Mouse (Mus musculus) midbrain, postnatal 0 days (tissue): ENCODE results near the gene Zfp263. TPM values are rescaled to one million over a fixed set of nuclear protein-coding genes. Genes with fewer than 3 reads are reported as not detected.
A peak's percentile ranks its signal among the peaks of the same experiment; 100 is the strongest.

Source experiments
- ATAC-seq: fragments of 200-750 bp; cut with Nextera tagmentation; 2 replicates; pipeline ENCODE4 v1.8.0; 2017; ENCODE audit warnings: moderate number of reproducible peaks, mild to moderate bottlenecking, moderate TSS enrichment, moderate library complexity; ENCODE audit not compliant: low FRiP score
- DNase-seq: peaks from one replicate; pipeline ENCODE4 v3.0.0-alpha.2; 2015; ENCODE audit warnings: low spot score
- H3K27ac ChIP-seq: fragments of 300-500 bp; sonication (generic); 2 replicates; pipeline ENCODE4 v1.5.1; 2014; ENCODE audit warnings: low read depth, mild to moderate bottlenecking, low read length, mixed read lengths
- H3K27me3 ChIP-seq: fragments of 300-500 bp; sonication (generic); 2 replicates; pipeline ENCODE4 v1.6.1; 2014; ENCODE audit warnings: low read length, control low read depth, mixed read lengths; ENCODE audit not compliant: insufficient read depth
- H3K36me3 ChIP-seq: fragments of 300-500 bp; sonication (generic); 2 replicates; pipeline ENCODE4 v1.6.1; 2014; ENCODE audit warnings: low read length, control low read depth, mixed read lengths; ENCODE audit not compliant: insufficient read depth
- H3K4me1 ChIP-seq: fragments of 300-500 bp; sonication (generic); 2 replicates; pipeline ENCODE4 v1.6.1; 2014; ENCODE audit warnings: mild to moderate bottlenecking, control low read depth, antibody characterized with exemption, low read length, mixed read lengths; ENCODE audit not compliant: insufficient read depth
- H3K4me2 ChIP-seq: fragments of 300-500 bp; sonication (generic); 2 replicates; pipeline ENCODE4 v1.6.1; 2014; ENCODE audit warnings: low read depth, mild to moderate bottlenecking, low read length, mixed read lengths; ENCODE audit not compliant: poor library complexity, severe bottlenecking
- H3K4me3 ChIP-seq: fragments of 300-500 bp; sonication (generic); 2 replicates; pipeline ENCODE4 v1.5.1; 2014; ENCODE audit warnings: low read depth, mild to moderate bottlenecking, low read length, moderate library complexity
- H3K9ac ChIP-seq: fragments of 300-500 bp; sonication (generic); replicated peaks from 2 replicates; pipeline ENCODE4 v1.6.1; 2014; ENCODE audit warnings: mild to moderate bottlenecking, low read length, moderate library complexity, mixed read lengths; ENCODE audit not compliant: poor library complexity, severe bottlenecking
- H3K9me3 ChIP-seq: fragments of 300-500 bp; sonication (generic); 2 replicates; pipeline ENCODE4 v1.6.1; 2016; ENCODE audit warnings: low read length, control low read depth
- CTCF ChIP-seq: IDR thresholded peaks from 2 replicates; pipeline ENCODE4 v1.5.1; 2016; ENCODE audit warnings: antibody characterized with exemption, mild to moderate bottlenecking
- WGBS: fragments of 180-500 bp; shearing (Covaris S2); extraction: QIAGEN DNeasy Blood & Tissue Kit; methylation state at CpG from one replicate; pipeline ENCODE4 v1.1.7; 2014; 5-methylcytosine and 5-hydroxymethylcytosine counted together
- polyA plus RNA-seq: library from polyadenylated mRNA; unstranded; fragments of >200 nt; fragmentation: Nextera tagmentation; extraction: Ambion mirVana; gene quantifications from 2 replicates; pipeline ENCODE4 v1.2.1, GENCODE M21; 2015
- total RNA-seq: library from RNA; depleted of rRNA; stranded (reverse); fragments of >200 nt; gene quantifications from 2 replicates; pipeline ENCODE4 v1.2.3, GENCODE M21; 2014; rRNA removed

Gene Zfp263
- total RNA-seq: 22.9 and 27.9 TPM in 2 replicates
- polyA plus RNA-seq: 36.2 and 39.4 TPM in 2 replicates

- peaks cover 11% of the 10 kb centered on the region for H3K36me3 ChIP-seq
- no peak for TF ChIP-seq CTCF
- H3K9me3 ChIP-seq: peaks cover under 1% of the 10 kb centered on the region; the same call in 1 of the 2 replicates
- H3K27me3 ChIP-seq: no peaks in the 10 kb centered on the region
- peaks cover 10% of the 10 kb centered on the region; the same call in 1 of the 2 replicates for H3K4me1 ChIP-seq
- peak within 1 kb of the TSS; percentile 60 for H3K4me2 ChIP-seq
- peak within 1 kb of the TSS; percentile 80 for H3K27ac ChIP-seq
- ATAC-seq: peak; percentile 98
- H3K4me3 ChIP-seq: peak within 1 kb of the TSS; percentile 45
- peak within 1 kb of the TSS; percentile 54 for H3K9ac ChIP-seq
- WGBS: under 1% methylated on average over 42 of the region's 42 CpGs
- peak; percentile 99 for DNase-seq
These were observed at the start of gene Zfp263 for GRCm38 (mm10) chr16:3743503-3744185. Gene Zfp263 (plus strand): TSS chr16:3744093.

GRCm38 (mm10) chr16:3699281-3699680 is 44.6 kb upstream of the Zfp263 start:
- no peaks in the 10 kb centered on the region for H3K27me3 ChIP-seq
- 82% methylated on average over 8 of the region's 8 CpGs for WGBS
- TF ChIP-seq CTCF: no peak
- no peak for DNase-seq
- H3K4me2 ChIP-seq: no peak overlapping the region
- ATAC-seq: no peak
- no peaks in the 10 kb centered on the region for H3K36me3 ChIP-seq
- no peak overlapping the region for H3K9ac ChIP-seq
- no peaks in the 10 kb centered on the region for H3K4me1 ChIP-seq
- H3K9me3 ChIP-seq: peaks cover 4% of the 10 kb centered on the region; the same call in 1 of the 2 replicates
- no peak overlapping the region for H3K4me3 ChIP-seq
- H3K27ac ChIP-seq: no peak overlapping the region

- 43% methylated on average over 1 of the region's 1 CpGs for WGBS
- H3K4me1 ChIP-seq: no peaks in the 10 kb centered on the region
- ATAC-seq (no peak), DNase-seq (no peak)
- no peak for TF ChIP-seq CTCF
- H3K4me2 ChIP-seq: no peak overlapping the region
- no peak overlapping the region for H3K4me3 ChIP-seq
- no peak overlapping the region for H3K9ac ChIP-seq
- no peaks in the 10 kb centered on the region for H3K27me3 ChIP-seq
- H3K27ac ChIP-seq: no peak overlapping the region
- H3K36me3 ChIP-seq: no peaks in the 10 kb centered on the region
- peaks cover 4% of the 10 kb centered on the region; the same call in 1 of the 2 replicates for H3K9me3 ChIP-seq
These were observed 43.0 kb upstream of the Zfp263 start for GRCm38 (mm10) chr16:3700893-3701292.

GRCm38 (mm10) chr16:3706680-3707079 is 37.2 kb upstream of the Zfp263 start:
- Histone ChIP-seq H3K27ac (no peak overlapping the region), H3K4me2 (no peak overlapping the region), H3K4me3 (no peak overlapping the region), H3K4me1 (no peaks in the 10 kb centered on the region), H3K9ac (no peak overlapping the region), H3K27me3 (no peaks in the 10 kb centered on the region; the same call in 1 of the 2 replicates), H3K36me3 (no peaks in the 10 kb centered on the region), H3K9me3 (peaks cover 4% of the 10 kb centered on the region; the same call in 1 of the 2 replicates)
- ATAC-seq (no peak), DNase-seq (no peak)
- 87% methylated on average over 6 of the region's 6 CpGs for WGBS
- no peak for TF ChIP-seq CTCF

GRCm38 (mm10) chr16:3714731-3715130 is 29.2 kb upstream of the Zfp263 start:
- Histone ChIP-seq H3K9ac (no peak overlapping the region), H3K36me3 (no peaks in the 10 kb centered on the region), H3K4me2 (no peak overlapping the region), H3K27ac (no peak overlapping the region), H3K27me3 (no peaks in the 10 kb centered on the region; the same call in 1 of the 2 replicates), H3K9me3 (0 out of 2 replicates have a peak, but pooled peaks cover 5% of the 10 kb centered on the region), H3K4me1 (no peaks in the 10 kb centered on the region), H3K4me3 (no peak overlapping the region)
- DNase-seq: no peak
- TF ChIP-seq CTCF: no peak
- ATAC-seq: no peak
- WGBS: 95% methylated on average over 2 of the region's 2 CpGs

GRCm38 (mm10) chr16:3717980-3718379 is 25.9 kb upstream of the Zfp263 start, which contains the start of gene Mefv:
Gene Mefv (minus strand): TSS chr16:3718097.
- no peak within 1 kb of the TSS for H3K9ac ChIP-seq
- no peak for TF ChIP-seq CTCF
- 87% methylated on average over 6 of the region's 6 CpGs for WGBS

More at GRCm38 (mm10) chr16:3717980-3718379, 25.9 kb upstream of the Zfp263 start, which contains the start of gene Mefv:
- ATAC-seq: no peak
- 0 out of 2 replicates have a peak, but pooled peaks cover 5% of the 10 kb centered on the region for H3K9me3 ChIP-seq
- H3K27ac ChIP-seq: no peak within 1 kb of the TSS
- H3K4me1 ChIP-seq: no peaks in the 10 kb centered on the region
- H3K4me3 ChIP-seq: no peak within 1 kb of the TSS
- no peaks in the 10 kb centered on the region for H3K36me3 ChIP-seq
- no peaks in the 10 kb centered on the region for H3K27me3 ChIP-seq
- no peak for DNase-seq
- no peak within 1 kb of the TSS for H3K4me2 ChIP-seq
